Mouse (Mus musculus): ENCODE measurements around the gene Tmed9.
"Not testable (repeated sequence)": the region's sequence is repeated elsewhere in the genome, so short reads cannot be mapped to it uniquely, and the experiment has no call there.

Tmed9 gene

DNA sequence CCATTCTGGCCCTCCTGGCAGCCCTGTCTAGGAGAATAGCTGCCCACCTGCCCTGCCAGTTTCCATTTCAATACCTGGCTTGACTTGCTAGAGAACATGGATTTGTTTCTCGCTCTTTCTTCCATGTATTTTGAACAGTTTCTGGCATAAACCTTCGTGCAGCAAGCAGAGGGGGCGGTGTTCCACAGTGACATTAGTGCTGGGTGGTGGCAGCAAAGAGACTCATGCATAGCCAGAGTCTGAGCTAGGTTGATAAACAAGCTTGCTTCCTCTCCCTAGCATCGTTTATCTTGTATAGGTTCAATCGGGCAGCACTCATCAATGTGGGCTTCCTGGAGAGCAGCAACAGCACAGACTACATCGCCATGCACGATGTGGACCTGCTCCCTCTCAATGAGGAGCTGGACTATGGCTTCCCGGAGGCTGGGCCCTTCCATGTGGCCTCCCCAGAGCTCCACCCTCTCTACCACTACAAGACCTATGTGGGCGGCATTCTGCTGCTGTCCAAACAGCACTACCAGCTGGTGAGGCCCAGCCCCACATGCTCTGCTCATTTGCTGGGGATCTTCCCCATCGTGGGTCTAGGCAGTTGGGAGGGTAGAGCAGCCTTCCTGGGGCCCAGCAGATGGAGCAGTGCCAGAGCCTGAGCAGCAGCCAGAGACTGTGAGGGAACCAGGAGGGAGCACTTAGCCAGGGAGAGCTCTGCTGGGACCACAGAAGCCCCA lies 33.5 kb downstream of the Tmed9 start:
- DNase-seq (ENCODE audit: low read depth, low spot score): no peak

DNA sequence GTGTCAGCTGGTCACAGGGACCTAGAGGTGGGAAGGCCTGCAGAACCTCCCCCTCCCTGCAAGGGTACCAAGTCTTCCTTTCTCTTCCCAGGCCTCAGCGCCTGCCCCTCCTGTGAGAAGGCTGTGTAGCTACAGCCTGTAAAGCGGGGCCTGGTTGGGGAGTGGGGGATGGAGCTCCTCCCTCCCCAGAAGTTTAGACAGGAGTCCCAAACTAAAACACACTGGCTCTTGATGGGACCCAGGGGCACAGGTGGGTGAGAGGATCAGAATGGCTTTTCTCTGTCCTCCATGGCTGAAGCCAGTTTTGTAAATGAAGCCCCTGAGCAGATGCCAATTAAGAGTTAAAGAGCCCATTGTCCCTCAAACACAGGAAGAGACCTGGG lies 34.1 kb downstream of the Tmed9 start:
- no peak for DNase-seq (ENCODE audit: low read depth, low spot score)

DNA sequence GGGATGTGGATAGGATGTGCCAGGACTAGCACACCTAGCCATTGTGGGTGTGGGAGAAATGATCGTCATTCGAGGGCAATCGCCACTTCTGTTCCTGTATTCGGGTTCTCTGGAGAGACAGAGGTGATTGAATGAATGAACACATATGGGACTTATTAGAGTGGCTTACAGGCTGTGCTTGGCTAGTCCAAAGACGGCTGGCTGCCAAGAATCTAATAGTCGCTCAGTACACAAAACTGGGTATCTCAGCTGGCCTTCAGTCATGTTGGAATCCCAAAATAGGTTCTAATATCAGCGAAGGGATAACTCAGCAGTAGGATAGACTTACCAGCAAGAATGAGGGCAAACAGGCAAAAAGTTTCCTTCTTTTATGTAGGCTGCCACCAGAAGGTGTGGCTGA lies 38.5 kb downstream of the Tmed9 start:
- DNase-seq (ENCODE audit: low read depth, low spot score): no peak

DNA sequence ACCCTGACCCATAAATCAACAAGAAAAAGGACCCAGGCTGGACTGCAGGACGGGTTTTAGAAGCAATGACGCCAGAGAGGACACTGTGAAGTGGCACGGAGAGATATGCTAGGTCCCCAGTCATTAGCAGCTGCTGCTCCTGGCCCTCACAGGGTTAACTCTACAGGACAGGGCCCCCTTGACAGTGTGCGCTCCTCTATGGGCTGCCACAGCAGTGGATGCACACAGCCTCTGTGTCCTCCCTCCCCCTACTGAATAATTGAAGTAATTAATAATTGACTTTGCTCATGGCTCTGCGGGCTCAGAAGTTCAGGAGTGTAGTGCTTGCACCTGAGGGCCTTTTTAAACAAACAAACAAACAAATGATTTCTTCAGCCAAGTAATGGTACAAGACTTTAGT lies 39.9 kb downstream of the Tmed9 start:
- no peak for DNase-seq (ENCODE audit: low read depth, low spot score)

DNA sequence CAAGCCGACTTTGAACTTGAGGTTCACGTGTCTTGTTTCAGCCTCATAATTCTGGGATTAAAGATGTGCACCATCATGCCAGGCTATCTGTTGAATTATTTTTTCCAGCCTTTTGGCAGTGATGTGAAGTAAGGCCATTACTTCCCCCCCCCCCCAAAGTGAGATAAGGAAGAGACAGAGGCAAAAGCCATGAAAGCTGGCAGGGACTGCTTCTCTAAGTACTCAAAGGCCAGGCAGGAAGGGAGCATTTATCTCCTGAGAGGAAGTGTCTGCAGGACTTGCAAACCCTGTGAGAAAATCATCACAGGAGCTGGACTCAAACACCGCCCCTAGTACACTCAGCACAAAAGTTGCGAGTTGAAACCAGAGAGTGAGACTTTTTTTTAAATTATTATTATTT lies 45.8 kb downstream of the Tmed9 start:
- no peak for DNase-seq (ENCODE audit: low read depth, low spot score)

DNA sequence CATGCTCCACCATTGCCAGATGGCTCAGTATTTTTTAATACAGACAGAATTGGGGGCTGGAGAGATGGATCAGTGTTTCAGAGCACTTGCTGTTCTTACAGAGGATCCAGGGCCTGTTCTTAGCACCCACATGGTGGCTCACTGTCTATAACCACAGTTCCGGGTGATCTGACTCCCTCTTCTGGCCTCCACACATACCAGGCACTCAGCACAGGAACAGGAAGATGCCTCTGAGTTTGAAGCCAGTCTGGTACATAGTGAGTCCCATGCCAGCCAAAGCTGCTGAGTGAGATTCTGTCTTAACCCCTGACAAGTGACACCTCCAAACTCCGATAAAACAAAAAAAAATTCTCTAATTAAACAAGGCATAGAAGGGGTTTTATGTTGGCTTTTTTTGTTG lies 46.7 kb downstream of the Tmed9 start:
- no peak for DNase-seq (ENCODE audit: low read depth, low spot score)

DNA sequence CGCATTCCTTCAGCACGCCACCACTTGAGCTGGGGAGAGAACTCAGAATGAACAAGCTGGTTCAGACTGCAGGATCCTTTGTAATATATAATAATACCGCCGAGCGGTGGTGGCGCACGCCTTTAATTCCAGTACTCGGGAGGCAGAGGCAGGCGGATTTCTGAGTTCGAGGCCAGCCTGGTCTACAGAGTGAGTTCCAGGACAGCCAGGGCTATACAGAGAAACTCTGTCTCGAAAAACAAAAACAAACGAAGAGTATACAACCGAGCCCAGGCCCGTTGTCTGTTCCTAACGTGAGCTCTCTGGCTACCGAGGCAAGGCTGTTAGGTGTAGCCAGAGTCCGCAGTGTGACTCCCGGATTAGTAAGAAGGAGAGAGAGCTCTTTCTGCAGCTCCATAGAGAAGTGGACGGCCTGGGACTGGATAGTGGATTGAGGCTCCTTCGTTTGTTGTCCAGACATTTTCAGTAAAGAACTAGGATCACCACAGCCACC lies 48.7 kb downstream of the Tmed9 start:
- DNase-seq (ENCODE audit: low read depth, low spot score): not testable (repeated sequence)

DNA sequence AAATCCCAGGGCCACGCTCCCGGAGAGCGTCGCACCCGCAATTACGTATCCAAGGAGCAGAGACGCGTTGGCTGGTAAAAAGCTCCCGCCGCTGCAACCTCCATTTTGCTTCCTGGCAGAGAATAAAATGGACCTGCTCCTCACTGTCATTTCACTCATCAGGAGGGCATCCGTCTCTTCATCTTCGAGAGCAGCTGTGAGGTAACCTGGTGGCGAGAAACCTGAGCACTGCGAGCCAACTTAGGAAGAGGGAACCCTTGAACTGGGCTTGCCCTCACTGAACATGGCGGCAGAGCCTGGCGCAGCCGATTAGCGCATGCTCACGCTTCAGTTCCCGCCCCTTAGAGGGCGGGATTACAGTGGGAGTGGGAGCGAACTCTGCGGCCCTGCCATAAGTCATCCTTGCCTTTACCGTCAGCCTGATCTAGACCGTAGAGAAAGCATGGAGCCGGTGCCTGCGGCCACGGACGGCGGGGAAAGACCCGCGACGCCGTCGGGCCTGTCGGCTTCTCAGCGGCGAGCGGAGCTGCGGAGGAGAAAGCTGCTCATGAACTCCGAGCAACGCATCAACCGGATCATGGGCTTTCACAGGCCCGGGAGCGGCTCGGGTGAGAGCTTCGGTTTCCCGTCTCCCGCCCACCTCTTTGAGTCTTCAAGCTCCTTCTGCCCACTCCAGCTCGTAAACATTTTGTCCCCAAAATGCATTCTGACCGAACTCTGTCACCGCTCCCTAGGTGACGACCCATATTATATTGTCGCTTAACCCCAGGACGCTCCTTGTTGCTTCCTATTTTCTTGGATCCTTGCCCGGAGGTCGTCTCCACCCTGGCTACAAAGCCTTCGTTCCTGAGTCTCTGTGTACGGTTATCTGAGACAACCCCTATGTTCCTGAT lies 49.4 kb downstream of the Tmed9 start, which contains the start of gene Caml:
Caml (plus strand) TSS at position 357 of the 893 bp plus-strand sequence.
- peak; percentile 95 for DNase-seq (ENCODE audit: low read depth, low spot score)

DNA sequence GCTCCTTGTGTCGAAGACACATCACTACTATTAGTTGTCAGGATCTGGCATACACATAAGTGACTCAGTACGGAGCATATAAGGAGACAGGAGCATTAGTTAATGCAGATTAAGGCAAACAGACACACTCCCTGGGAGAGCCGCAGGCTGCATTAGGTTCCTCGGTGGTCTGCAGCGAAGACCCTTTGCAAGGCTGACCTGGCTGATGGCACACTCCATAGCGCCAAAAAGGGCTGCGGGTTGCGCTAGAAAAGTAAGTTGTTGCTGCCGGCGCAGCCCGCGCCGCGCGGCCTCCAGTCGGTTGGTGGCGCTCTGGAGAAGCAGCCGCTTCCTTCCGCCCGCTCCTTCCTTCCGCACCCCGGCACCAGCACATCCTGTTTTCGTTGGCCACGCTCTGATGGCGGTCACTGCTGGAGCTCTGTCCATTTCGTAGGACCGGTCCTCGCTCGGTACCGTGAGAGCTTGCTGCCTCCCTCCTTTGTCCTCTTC lies 61.2 kb downstream of the Tmed9 start, which contains the start of gene Ddx46:
Ddx46 (plus strand) TSS at position 389 of the 489 bp plus-strand sequence.
- DNase-seq (ENCODE audit: low read depth, low spot score): peak; percentile 93

DNA sequence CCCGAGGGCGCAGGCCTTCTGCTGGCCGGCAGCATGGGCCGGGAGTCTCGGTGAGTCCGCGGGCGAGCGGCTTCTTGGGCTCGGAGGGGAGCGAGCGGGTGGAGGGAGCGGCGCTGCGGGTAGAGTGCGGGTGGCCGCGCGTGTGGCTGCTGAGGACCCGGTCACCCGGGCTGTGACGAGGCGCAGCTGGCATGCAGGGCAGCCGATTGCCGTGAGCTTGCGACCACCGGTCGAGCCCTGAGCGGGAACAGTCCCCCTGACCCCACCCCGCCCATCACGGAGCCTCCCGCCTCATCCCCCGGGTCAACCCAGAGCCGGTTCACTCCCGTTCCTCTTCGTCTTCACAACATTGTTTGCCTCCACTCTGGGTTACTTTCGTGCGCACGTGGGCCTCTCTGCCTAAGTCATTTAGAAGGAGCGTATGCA lies 61.6 kb downstream of the Tmed9 start:
- DNase-seq (ENCODE audit: low read depth, low spot score): no peak

DNA sequence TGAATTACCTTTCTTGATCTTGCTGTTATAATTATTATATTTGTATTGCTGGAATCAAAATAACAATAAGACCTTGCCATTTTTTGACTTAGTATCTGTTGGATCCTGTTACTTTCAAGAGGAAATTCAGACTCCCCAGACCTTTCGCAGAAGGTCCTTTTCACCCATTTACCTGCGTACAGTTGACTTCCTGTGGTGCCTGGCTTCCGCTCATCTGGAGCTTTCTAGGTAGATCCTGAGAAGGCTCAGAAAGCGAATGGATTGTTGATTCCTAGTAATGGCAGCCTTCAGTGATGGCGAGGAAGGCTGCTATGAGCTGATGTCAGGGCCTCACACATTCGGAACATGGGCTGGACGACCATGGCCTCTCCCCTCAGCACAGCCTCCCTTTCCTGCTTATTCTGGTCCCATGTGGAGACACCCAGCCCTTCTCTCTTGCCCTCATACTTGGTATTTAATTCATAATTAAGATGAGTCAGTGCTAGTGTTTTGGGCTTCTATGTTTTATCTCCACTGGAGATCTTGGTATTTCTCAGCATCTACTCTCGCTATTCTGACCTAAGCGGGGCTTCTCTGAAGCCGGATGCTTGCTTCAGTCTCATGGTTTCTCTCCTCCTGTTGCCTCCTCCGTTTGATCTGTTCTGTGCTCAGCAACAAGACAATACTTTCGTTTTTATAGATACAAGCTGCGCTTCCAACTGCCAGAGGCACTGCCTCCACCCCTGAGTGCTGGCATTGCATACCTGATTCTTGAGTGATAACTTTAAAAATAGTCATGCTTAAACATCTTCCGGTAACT lies 62.9 kb downstream of the Tmed9 start:
- no peak for DNase-seq (ENCODE audit: low read depth, low spot score)

DNA sequence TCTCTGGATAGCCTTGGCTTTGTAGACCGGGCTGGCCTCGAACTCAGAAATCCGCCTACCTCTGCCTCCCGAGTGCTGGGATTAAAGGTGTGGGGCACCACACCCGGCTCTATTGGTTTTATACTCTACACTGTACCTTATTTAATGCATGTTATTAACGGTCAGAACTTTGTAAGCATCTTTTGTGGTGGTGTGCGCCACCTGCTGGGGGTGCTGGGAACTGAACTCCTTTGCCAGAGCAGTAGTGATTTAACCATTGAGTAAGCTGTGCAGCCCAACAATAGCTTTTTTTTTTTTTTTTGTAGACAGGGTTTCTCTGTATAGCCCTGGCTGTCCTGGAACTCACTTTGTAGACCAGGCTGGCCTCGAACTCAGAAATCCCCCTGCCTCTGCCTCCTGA lies 66.9 kb downstream of the Tmed9 start:
- peak; percentile 69 for DNase-seq (ENCODE audit: low read depth, low spot score)

DNA sequence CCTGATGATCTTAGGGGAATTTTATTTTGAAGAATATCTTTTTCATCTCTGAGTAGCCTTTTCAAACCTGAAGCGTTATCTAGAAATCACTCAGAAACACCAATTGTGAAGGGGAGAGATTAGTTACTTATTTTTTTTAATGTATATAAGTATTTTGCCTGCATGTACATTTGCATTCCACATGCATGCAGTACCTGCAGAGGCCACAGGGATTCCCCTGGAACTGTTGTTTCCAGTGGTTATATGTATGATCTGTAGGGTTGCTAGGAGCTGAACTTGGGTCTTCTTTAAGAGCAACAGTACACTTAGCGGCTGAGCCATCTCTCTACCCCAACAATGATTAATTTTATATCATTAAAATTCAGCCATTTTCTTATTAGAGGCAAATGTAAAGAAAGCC lies 71.0 kb downstream of the Tmed9 start:
- DNase-seq (ENCODE audit: low read depth, low spot score): no peak
